ENCODE assay signal across 10 mouse cellular contexts in the genomic region with DNA sequence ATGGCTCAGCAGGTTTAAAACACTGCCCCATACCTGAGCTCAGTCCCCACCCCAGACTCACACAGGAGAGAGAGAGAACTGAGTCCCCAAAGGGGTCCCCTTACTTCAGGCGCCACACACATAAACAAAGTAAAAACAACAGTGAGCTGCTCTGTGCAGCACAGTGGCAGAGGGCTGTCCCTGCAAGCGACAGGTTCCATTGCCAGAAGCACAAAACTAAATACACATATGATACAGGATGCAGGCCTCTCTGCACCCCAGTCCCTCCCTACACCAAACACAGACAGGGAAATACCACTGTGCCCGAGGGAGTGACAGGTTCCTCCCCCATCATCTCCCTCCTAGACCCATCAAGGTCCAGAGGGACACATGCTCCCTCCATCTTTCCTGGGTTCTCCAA. TPM values are rescaled to one million over a fixed set of nuclear protein-coding genes. Genes with fewer than 3 reads are reported as not detected.
DNase-seq lines count a peak whose midpoint lies in the region; ATAC-seq lines count a peak whose summit lies in the region.
"Had no signal": no experiment of that assay in that cellular context is flagged by ENCODE, and none has a peak within 500 bp of the region (broad histone marks: within the 10 kb centered on the region; RNA-seq: fewer than 3 reads in every experiment).

No protein-coding gene starts in this region.

- H3K9ac ChIP-seq in heart, embryonic 13.5 days, result peak overlapping the region; percentile 80
- peak overlapping the region; percentile 50; the same call in 1 of the 2 replicates for H3K9ac ChIP-seq in intestine, embryonic 16.5 days (ENCODE audit: low read depth, low read length)
- H3K9ac ChIP-seq in midbrain, embryonic 16.5 days (ENCODE audit: low read depth, low read length), result no peak overlapping the region
- H3K9ac ChIP-seq: liver, embryonic 14.5 days had no signal

- ATAC-seq in heart, embryonic 13.5 days (ENCODE audit: extremely low read depth, insufficient number of reproducible peaks, low FRiP score, low TSS enrichment), result no peak
- ATAC-seq in intestine, embryonic 16.5 days, result no peak
- ATAC-seq in midbrain, embryonic 16.5 days, result no peak

- H3K4me3 ChIP-seq in heart, embryonic 13.5 days, result peak overlapping the region; percentile 46
- peak overlapping the region; percentile 50 for H3K4me3 ChIP-seq in embryonic facial prominence, embryonic 10.5 days
- 0 out of 2 replicates have a peak overlapping the region, but pooled peaks have one; percentile 1 for H3K4me3 ChIP-seq in intestine, embryonic 16.5 days (ENCODE audit: low read length)
- no peak overlapping the region for H3K4me3 ChIP-seq in midbrain, embryonic 16.5 days (ENCODE audit: low read depth, low read length)

- H3K4me2 ChIP-seq in heart, embryonic 13.5 days, result peak overlapping the region; percentile 72
- peak overlapping the region; percentile 41 for H3K4me2 ChIP-seq in intestine, embryonic 16.5 days (ENCODE audit: low read depth, low read length)
- no peak overlapping the region for H3K4me2 ChIP-seq in midbrain, embryonic 16.5 days (ENCODE audit: low read length)

- peaks cover 68% of the 10 kb centered on the region for H3K4me1 ChIP-seq in heart, embryonic 13.5 days
- H3K4me1 ChIP-seq in embryonic facial prominence, embryonic 10.5 days, result peaks cover 75% of the 10 kb centered on the region
- H3K4me1 ChIP-seq in intestine, embryonic 16.5 days (ENCODE audit: control insufficient read depth, insufficient read depth, low read length), result peaks cover 24% of the 10 kb centered on the region
- H3K4me1 ChIP-seq in midbrain, embryonic 16.5 days (ENCODE audit: control insufficient read depth, insufficient read depth, low read length), result no peaks in the 10 kb centered on the region

- H3K27ac ChIP-seq in heart, embryonic 13.5 days (replicated peaks), result peak overlapping the region; percentile 95
- peak overlapping the region; percentile 85 for H3K27ac ChIP-seq in embryonic facial prominence, embryonic 10.5 days (replicated peaks)
- peak overlapping the region; percentile 86 for H3K27ac ChIP-seq in intestine, embryonic 16.5 days (ENCODE audit: low read length)
- peak overlapping the region; percentile 40 for H3K27ac ChIP-seq in midbrain, embryonic 16.5 days (ENCODE audit: low read length)
- H3K27ac ChIP-seq: liver, embryonic 14.5 days had no signal

- H3K9me3 ChIP-seq in heart, embryonic 13.5 days, result no peaks in the 10 kb centered on the region
- H3K9me3 ChIP-seq in embryonic facial prominence, embryonic 10.5 days, result no peaks in the 10 kb centered on the region
- H3K9me3 ChIP-seq in intestine, embryonic 16.5 days (ENCODE audit: control insufficient read depth, low read length), result no peaks in the 10 kb centered on the region
- H3K9me3 ChIP-seq in midbrain, embryonic 16.5 days (replicated peaks; ENCODE audit: control insufficient read depth, low read length, poor library complexity, severe bottlenecking), result no peaks in the 10 kb centered on the region

- WGBS in heart, embryonic 13.5 days, result 18% methylated on average over 3 of the region's 3 CpGs
- 12% methylated on average over 3 of the region's 3 CpGs for WGBS in embryonic facial prominence, embryonic 10.5 days
- WGBS in intestine, embryonic 16.5 days, result 29% methylated on average over 3 of the region's 3 CpGs
- 21% methylated on average over 3 of the region's 3 CpGs for WGBS in midbrain, embryonic 16.5 days

- no peak for DNase-seq in heart, adult 9 months (ENCODE audit: low spot score in 2 of 2)
- DNase-seq in embryonic facial prominence, embryonic 10.5 days (ENCODE audit: low spot score), result no peak
- DNase-seq in gastrocnemius, adult 8-10 months (ENCODE audit: low spot score in 2 of 2), result no peak
- no peak for DNase-seq in frontal cortex, postnatal 36 days (ENCODE audit: low spot score in 2 of 2)
- DNase-seq in gastrocnemius, postnatal 36 days, result no peak

- H3K27me3 ChIP-seq in heart, embryonic 13.5 days (replicated peaks), result no peaks in the 10 kb centered on the region
- H3K27me3 ChIP-seq in embryonic facial prominence, embryonic 10.5 days (replicated peaks; ENCODE audit: low read depth, poor library complexity, severe bottlenecking), result no peaks in the 10 kb centered on the region
- no peaks in the 10 kb centered on the region for H3K27me3 ChIP-seq in intestine, embryonic 16.5 days (replicated peaks; ENCODE audit: control insufficient read depth, insufficient read depth, low read length)
- no peaks in the 10 kb centered on the region for H3K27me3 ChIP-seq in midbrain, embryonic 16.5 days (ENCODE audit: control insufficient read depth, insufficient read depth, low read depth, low read length)

- intact Hi-C loops in gastrocnemius, postnatal 36 days (cut with DNase I), result no loop called here

- H3K36me3 ChIP-seq in heart, embryonic 13.5 days, result peaks cover 33% of the 10 kb centered on the region
- H3K36me3 ChIP-seq in embryonic facial prominence, embryonic 10.5 days (replicated peaks), result peaks cover 42% of the 10 kb centered on the region
- H3K36me3 ChIP-seq in intestine, embryonic 16.5 days (ENCODE audit: control insufficient read depth, insufficient read depth, low read length), result 0 out of 2 replicates have a peak, but pooled peaks cover 2% of the 10 kb centered on the region
- no peaks in the 10 kb centered on the region for H3K36me3 ChIP-seq in midbrain, embryonic 16.5 days (ENCODE audit: control insufficient read depth, insufficient read depth, low read length)

RNA-seq across cellular contexts. Expression of gene Dock6, which starts 5.0 kb away (rescaled TPM):
- polyA plus RNA-seq in heart, embryonic 13.5 days (2015; fragmentation: Nextera tagmentation; extraction: Ambion mirVana), result 48.4 and 50.3 TPM in 2 replicates
- polyA plus RNA-seq in embryonic facial prominence, embryonic 10.5 days (2016; fragmentation: Nextera tagmentation; extraction: Ambion mirVana), result 27.2 and 28.0 TPM in 2 replicates
- 23.3 and 24.7 TPM in 2 replicates for polyA plus RNA-seq in intestine, embryonic 16.5 days (2015; fragmentation: Nextera tagmentation; extraction: Ambion mirVana)
- 12.9 and 13.4 TPM in 2 replicates for polyA plus RNA-seq in midbrain, embryonic 16.5 days (2015; fragmentation: Nextera tagmentation; extraction: Ambion mirVana)
- 1 to 10 TPM; 4.7 to 8.3 (median 5.2) TPM for total RNA-seq in gastrocnemius, adult 8-10 months (2022)
- total RNA-seq in gastrocnemius, postnatal 36 days (2021), result 10 to 100 TPM; 10.1 to 12.5 TPM

RNA-seq across cellular contexts. Expression of gene Angptl8, which starts 12.1 kb away (rescaled TPM):
- polyA plus RNA-seq in heart, embryonic 13.5 days (2015; fragmentation: Nextera tagmentation; extraction: Ambion mirVana), result 1.6 and 2.3 TPM in 2 replicates
- 0.48 and 0.52 TPM in 2 replicates for polyA plus RNA-seq in embryonic facial prominence, embryonic 10.5 days (2016; fragmentation: Nextera tagmentation; extraction: Ambion mirVana)
- polyA plus RNA-seq in intestine, embryonic 16.5 days (2015; fragmentation: Nextera tagmentation; extraction: Ambion mirVana), result 17.3 and 18.4 TPM in 2 replicates
- 0.87 TPM in 1 of 2 replicates, not detected in the other for polyA plus RNA-seq in midbrain, embryonic 16.5 days (2015; fragmentation: Nextera tagmentation; extraction: Ambion mirVana)
- not detected for total RNA-seq in gastrocnemius, adult 8-10 months (2022)
- not detected for total RNA-seq in gastrocnemius, postnatal 36 days (2021)
- polyA plus RNA-seq: brain, embryonic 14.5 days had no signal

RNA-seq across cellular contexts. Expression of gene Kank2, which starts 48.9 kb away (rescaled TPM):
- polyA plus RNA-seq in heart, embryonic 13.5 days (2015; fragmentation: Nextera tagmentation; extraction: Ambion mirVana), result 16.0 and 16.9 TPM in 2 replicates
- polyA plus RNA-seq in embryonic facial prominence, embryonic 10.5 days (2016; fragmentation: Nextera tagmentation; extraction: Ambion mirVana), result 15.3 and 17.8 TPM in 2 replicates
- 9.7 and 9.9 TPM in 2 replicates for polyA plus RNA-seq in intestine, embryonic 16.5 days (2015; fragmentation: Nextera tagmentation; extraction: Ambion mirVana)
- polyA plus RNA-seq in midbrain, embryonic 16.5 days (2015; fragmentation: Nextera tagmentation; extraction: Ambion mirVana), result 3.1 and 3.5 TPM in 2 replicates
- total RNA-seq in gastrocnemius, adult 8-10 months (2022), result 10 to 100 TPM; 13.0 to 15.2 (median 14.2) TPM
- total RNA-seq in gastrocnemius, postnatal 36 days (2021), result 10 to 100 TPM; 12.7 to 13.3 TPM

Comparison
In these comparisons a context has a peak if more than half of its experiments do, and no peak if none do; other contexts are left out.
1. H3K27ac ChIP-seq: peak in every context shown above with its lines; median percentile 95 in heart, embryonic 13.5 days; 86 in intestine, embryonic 16.5 days; 85 in embryonic facial prominence, embryonic 10.5 days; 40 in midbrain, embryonic 16.5 days.